7 mouse cellular contexts compared by ENCODE assay signal in the genomic region with DNA sequence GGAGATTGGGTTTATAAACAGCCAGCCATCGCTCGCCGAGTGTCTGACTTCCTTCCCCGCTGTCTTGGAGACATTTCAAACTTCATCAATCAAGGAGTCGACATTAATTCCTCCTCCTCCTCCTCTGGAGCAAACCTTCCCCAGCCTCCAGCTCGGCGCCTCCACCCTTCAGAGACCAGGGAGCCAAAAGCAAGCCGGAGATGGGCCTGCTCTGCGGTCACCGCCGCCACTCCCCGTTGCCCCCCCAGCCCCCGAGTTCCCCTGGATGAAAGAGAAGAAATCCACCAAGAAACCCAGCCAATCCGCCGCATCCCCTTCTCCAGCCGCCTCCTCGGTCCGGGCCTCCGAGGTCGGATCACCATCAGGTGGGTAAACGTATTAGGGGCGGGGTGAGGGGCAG. TPM values are rescaled to one million over a fixed set of nuclear protein-coding genes. Genes with fewer than 3 reads are reported as not detected.
A peak's percentile ranks its signal among the peaks of the same experiment; 100 is the strongest.
DNase-seq lines count a peak whose midpoint lies in the region; ATAC-seq and TF ChIP-seq lines count a peak whose summit lies in the region.

No protein-coding gene starts in this region.

- H3K9ac ChIP-seq in kidney, embryonic 14.5 days (ENCODE audit: low read depth, low read length), result peak overlapping the region; percentile 100
- H3K9ac ChIP-seq in lung, postnatal 0 days (replicated peaks; ENCODE audit: low read depth), result peak overlapping the region; percentile 63

- ATAC-seq in kidney, embryonic 14.5 days (ENCODE audit: low FRiP score, low TSS enrichment), result peak; percentile 56
- ATAC-seq in lung, postnatal 0 days, result peak; percentile 57

- WGBS in kidney, embryonic 14.5 days, result 2% methylated on average over 22 of the region's 22 CpGs
- 3% methylated on average over 21 of the region's 22 CpGs for WGBS in lung, postnatal 0 days

- no peaks in the 10 kb centered on the region for H3K27me3 ChIP-seq in kidney, embryonic 14.5 days (ENCODE audit: control insufficient read depth, insufficient read depth, low read length)
- H3K27me3 ChIP-seq in lung, postnatal 0 days (replicated peaks; ENCODE audit: insufficient read depth, low read length), result peaks cover 7% of the 10 kb centered on the region; the same call in 1 of the 2 replicates

- peak overlapping the region; percentile 99 for H3K27ac ChIP-seq in kidney, embryonic 14.5 days (ENCODE audit: low read depth, low read length)
- H3K27ac ChIP-seq in lung, postnatal 0 days (ENCODE audit: low read length), result peak overlapping the region; percentile 79

- peaks cover 11% of the 10 kb centered on the region; the same call in 1 of the 2 replicates for H3K36me3 ChIP-seq in kidney, embryonic 14.5 days (ENCODE audit: control insufficient read depth, insufficient read depth, low read length)
- no peaks in the 10 kb centered on the region for H3K36me3 ChIP-seq in lung, postnatal 0 days (ENCODE audit: insufficient read depth, low read length)

- H3K4me2 ChIP-seq in kidney, embryonic 14.5 days (replicated peaks; ENCODE audit: low read depth, low read length), result peak overlapping the region; percentile 91
- H3K4me2 ChIP-seq in lung, postnatal 0 days (replicated peaks; ENCODE audit: low read depth, low read length), result peak overlapping the region; percentile 63

- peaks cover 46% of the 10 kb centered on the region for H3K4me1 ChIP-seq in kidney, embryonic 14.5 days (ENCODE audit: control insufficient read depth, insufficient read depth, low read length)
- H3K4me1 ChIP-seq in lung, postnatal 0 days (ENCODE audit: insufficient read depth, low read depth, low read length), result peaks cover 3% of the 10 kb centered on the region; the same call in 1 of the 2 replicates

- 0 out of 2 replicates have a peak, but pooled peaks have one; percentile 16 for TF ChIP-seq EP300 in lung, postnatal 0 days (IDR thresholded peaks at IDR 0.05)

- no peak for TF ChIP-seq CTCF in lung, postnatal 0 days (IDR thresholded peaks at IDR 0.05)

- peak overlapping the region; percentile 94 for H3K4me3 ChIP-seq in kidney, embryonic 14.5 days (ENCODE audit: low read length)
- H3K4me3 ChIP-seq in lung, postnatal 0 days (ENCODE audit: low read depth, low read length), result peak overlapping the region; percentile 58

- no peaks in the 10 kb centered on the region for H3K9me3 ChIP-seq in kidney, embryonic 14.5 days (ENCODE audit: control insufficient read depth, low read length)
- H3K9me3 ChIP-seq in lung, postnatal 0 days (ENCODE audit: low read length), result no peaks in the 10 kb centered on the region

- DNase-seq in adrenal gland, adult 2 months, result peak; percentile 88
- DNase-seq in embryo, embryonic 9.5 days (ENCODE audit: extremely low spot score), result peak; percentile 83
- DNase-seq in lung, postnatal 0 days (ENCODE audit: low spot score), result peak; percentile 87
- DNase-seq in frontal cortex, postnatal 10 days (ENCODE audit: low spot score in 2 of 2), result no peak
- DNase-seq in ovary, postnatal 14 days (ENCODE audit: low spot score), result no peak
- DNase-seq in urinary bladder, adult 2 months (ENCODE audit: low spot score), result no peak

RNA-seq across cellular contexts. Expression of gene Hoxb2, which starts 1.5 kb away (rescaled TPM):
- 10 to 100 TPM; 18.7 to 22.6 TPM for total RNA-seq in adrenal gland, adult 2 months (2021)
- 69.6 and 86.1 TPM in 2 replicates for polyA plus RNA-seq in adrenal gland, adult 2 months (2012; rRNA removed)
- 49.9 and 67.2 TPM in 2 replicates for polyA plus RNA-seq in kidney, embryonic 14.5 days (2014; fragmentation: Nextera tagmentation; extraction: Ambion mirVana)
- 16.5 and 16.9 TPM in 2 replicates for polyA plus RNA-seq in lung, postnatal 0 days (2015; fragmentation: Nextera tagmentation; extraction: Ambion mirVana)
- polyA plus RNA-seq in urinary bladder, adult 2 months (2012; rRNA removed), result 14.3 and 18.1 TPM in 2 replicates

RNA-seq across cellular contexts. Expression of gene Hoxb1, which starts 13.7 kb away (rescaled TPM):
- total RNA-seq in adrenal gland, adult 2 months (2021), result not detected
- not detected in 2 replicates for polyA plus RNA-seq in adrenal gland, adult 2 months (2012; rRNA removed)
- 0.27 and 0.37 TPM in 2 replicates for polyA plus RNA-seq in kidney, embryonic 14.5 days (2014; fragmentation: Nextera tagmentation; extraction: Ambion mirVana)
- polyA plus RNA-seq in lung, postnatal 0 days (2015; fragmentation: Nextera tagmentation; extraction: Ambion mirVana), result not detected in 2 replicates
- 0.16 and 0.17 TPM in 2 replicates for polyA plus RNA-seq in urinary bladder, adult 2 months (2012; rRNA removed)

RNA-seq across cellular contexts. Expression of gene Hoxb3, which starts 28.7 kb away (rescaled TPM):
- 10 to 100 TPM; 20.1 to 21.9 TPM for total RNA-seq in adrenal gland, adult 2 months (2021)
- polyA plus RNA-seq in adrenal gland, adult 2 months (2012; rRNA removed), result 89.4 and 94.9 TPM in 2 replicates
- 8.2 and 8.6 TPM in 2 replicates for polyA plus RNA-seq in kidney, embryonic 14.5 days (2014; fragmentation: Nextera tagmentation; extraction: Ambion mirVana)
- polyA plus RNA-seq in lung, postnatal 0 days (2015; fragmentation: Nextera tagmentation; extraction: Ambion mirVana), result 1.5 and 2.2 TPM in 2 replicates
- polyA plus RNA-seq in urinary bladder, adult 2 months (2012; rRNA removed), result 11.4 and 11.8 TPM in 2 replicates

RNA-seq across cellular contexts. Expression of gene Hoxb4, which starts 33.8 kb away (rescaled TPM):
- total RNA-seq in adrenal gland, adult 2 months (2021), result 10 to 100 TPM; 16.7 to 21.8 TPM
- 27.9 and 30.0 TPM in 2 replicates for polyA plus RNA-seq in adrenal gland, adult 2 months (2012; rRNA removed)
- polyA plus RNA-seq in kidney, embryonic 14.5 days (2014; fragmentation: Nextera tagmentation; extraction: Ambion mirVana), result 4.2 and 8.6 TPM in 2 replicates
- polyA plus RNA-seq in lung, postnatal 0 days (2015; fragmentation: Nextera tagmentation; extraction: Ambion mirVana), result 2.6 and 3.0 TPM in 2 replicates
- 6.8 and 7.6 TPM in 2 replicates for polyA plus RNA-seq in urinary bladder, adult 2 months (2012; rRNA removed)

RNA-seq across cellular contexts. Expression of gene Hoxb5, which starts 48.7 kb away (rescaled TPM):
- total RNA-seq in adrenal gland, adult 2 months (2021), result 10 to 100 TPM; 15.2 to 31.6 TPM
- 43.4 and 45.6 TPM in 2 replicates for polyA plus RNA-seq in adrenal gland, adult 2 months (2012; rRNA removed)
- polyA plus RNA-seq in kidney, embryonic 14.5 days (2014; fragmentation: Nextera tagmentation; extraction: Ambion mirVana), result 22.1 and 24.3 TPM in 2 replicates
- polyA plus RNA-seq in lung, postnatal 0 days (2015; fragmentation: Nextera tagmentation; extraction: Ambion mirVana), result 16.8 and 17.3 TPM in 2 replicates
- polyA plus RNA-seq in urinary bladder, adult 2 months (2012; rRNA removed), result 5.8 and 7.4 TPM in 2 replicates

Comparison
In these comparisons a context has a peak if more than half of its experiments do, and no peak if none do; other contexts are left out.
1. DNase-seq: peak in adrenal gland, adult 2 months (single experiment), embryo, embryonic 9.5 days (single experiment) and lung, postnatal 0 days (single experiment); none in frontal cortex, postnatal 10 days (0 of 2), ovary, postnatal 14 days (single experiment) and urinary bladder, adult 2 months (single experiment).